Mouse (Mus musculus) G1E (cell line): Measurements from ENCODE around the gene Pcbp2. TPM values are rescaled to one million over a fixed set of nuclear protein-coding genes. Genes with fewer than 3 reads are reported as not detected.

ENCODE experiments used
- ATAC-seq: 2 replicates; pipeline ENCODE4 v1.8.0; 2016; ENCODE audit warnings: mild to moderate bottlenecking; ENCODE audit not compliant: insufficient number of reproducible peaks, poor library complexity, low FRiP score, severe bottlenecking; ENCODE audit errors: extremely low read depth
- DNase-seq: peaks from one replicate; pipeline ENCODE4 v3.0.0; 2012; ENCODE audit warnings: low spot score
- H3K27me3 ChIP-seq: 2 replicates; pipeline ENCODE4 v1.6.1; 2012; ENCODE audit warnings: mild to moderate bottlenecking, low read length, inconsistent platforms; ENCODE audit not compliant: insufficient read depth
- H3K36me3 ChIP-seq: replicated peaks from 2 replicates; pipeline ENCODE3; 2012; ENCODE audit warnings: mild to moderate bottlenecking, inconsistent platforms
- H3K4me1 ChIP-seq: 2 replicates; pipeline ENCODE4 v1.6.1; 2012; ENCODE audit warnings: low read depth, low read length, inconsistent platforms, mixed read lengths; ENCODE audit not compliant: insufficient read depth
- H3K4me3 ChIP-seq: 2 replicates; pipeline ENCODE4 v1.5.1; 2012; ENCODE audit warnings: low read depth, mild to moderate bottlenecking, inconsistent platforms, low read length, moderate library complexity, mixed read lengths
- H3K9me3 ChIP-seq: replicated peaks from 2 replicates; pipeline ENCODE4 v1.6.1; 2012; ENCODE audit warnings: inconsistent platforms
- CTCF ChIP-seq: IDR thresholded peaks from 2 replicates; pipeline ENCODE4 v1.5.1; 2012; ENCODE audit warnings: low read depth, low read length, inconsistent platforms, mixed read lengths
- GATA1 ChIP-seq: IDR thresholded peaks from 2 replicates; pipeline ENCODE4 v1.6.1; 2012; ENCODE audit warnings: borderline replicate concordance, low read length, inconsistent platforms, mixed read lengths
- GATA2 ChIP-seq: IDR thresholded peaks from 2 replicates; pipeline ENCODE4 v1.6.1; 2012; ENCODE audit warnings: low read depth, low read length, inconsistent platforms, borderline replicate concordance
- POLR2AphosphoS5 ChIP-seq: IDR thresholded peaks from 2 replicates; pipeline ENCODE4 v1.6.1; 2012; ENCODE audit warnings: low read depth, low read length, inconsistent platforms; ENCODE audit not compliant: insufficient replicate concordance
- TAL1 ChIP-seq: conservative IDR thresholded peaks from 2 replicates; pipeline ENCODE4 v1.6.1; 2012; ENCODE audit warnings: low read depth, low read length, inconsistent platforms, mixed read lengths
- polyA plus RNA-seq: library from polyadenylated mRNA; stranded (reverse); fragments of >175 nt; gene quantifications from 2 replicates; pipeline ENCODE4 v1.2.3, GENCODE M21; 2012
- total RNA-seq, 2 experiments: library from RNA; stranded (forward) in 1 of 2; stranded (reverse) in 1 of 2; fragments of 200-1000 nt in 1 of 2; fragments of >200 nt in 1 of 2; fragmentation: Nextera tagmentation in 1 of 2; gene quantifications; 2 replicates each; pipeline ENCODE4 v1.2.3; 2014 to 2017

Gene Pcbp2
- total and polyA plus RNA-seq, 3 experiments = 202 to 1,640 (median 876) TPM

GRCm38 (mm10) chr15:102460409-102460808 is 9.9 kb upstream of the Pcbp2 start:
- peaks cover 54% of the 10 kb centered on the region for H3K4me1 ChIP-seq
- ATAC-seq (no peak), DNase-seq (no peak)
- no peaks in the 10 kb centered on the region for H3K27me3 ChIP-seq
- TF ChIP-seq GATA1 = no peak
- no peak for TF ChIP-seq GATA2
- no peak for TF ChIP-seq CTCF
- no peak for TF ChIP-seq TAL1
- no peak for TF ChIP-seq POLR2AphosphoS5
- peaks cover 44% of the 10 kb centered on the region for H3K36me3 ChIP-seq
- no peaks in the 10 kb centered on the region for H3K9me3 ChIP-seq
- peak overlapping the region; percentile 73 for H3K4me3 ChIP-seq

GRCm38 (mm10) chr15:102460971-102461370 is 9.4 kb upstream of the Pcbp2 start:
- no peaks in the 10 kb centered on the region for H3K9me3 ChIP-seq
- TF ChIP-seq TAL1 (no peak), POLR2AphosphoS5 (no peak), GATA1 (no peak), GATA2 (no peak), CTCF (no peak)
- H3K4me1 ChIP-seq = peaks cover 52% of the 10 kb centered on the region
- peaks cover 49% of the 10 kb centered on the region for H3K36me3 ChIP-seq
- DNase-seq = no peak
- H3K4me3 ChIP-seq = peak overlapping the region; percentile 73; the same call in 1 of the 2 replicates
- ATAC-seq = no peak
- no peaks in the 10 kb centered on the region for H3K27me3 ChIP-seq

DNA sequence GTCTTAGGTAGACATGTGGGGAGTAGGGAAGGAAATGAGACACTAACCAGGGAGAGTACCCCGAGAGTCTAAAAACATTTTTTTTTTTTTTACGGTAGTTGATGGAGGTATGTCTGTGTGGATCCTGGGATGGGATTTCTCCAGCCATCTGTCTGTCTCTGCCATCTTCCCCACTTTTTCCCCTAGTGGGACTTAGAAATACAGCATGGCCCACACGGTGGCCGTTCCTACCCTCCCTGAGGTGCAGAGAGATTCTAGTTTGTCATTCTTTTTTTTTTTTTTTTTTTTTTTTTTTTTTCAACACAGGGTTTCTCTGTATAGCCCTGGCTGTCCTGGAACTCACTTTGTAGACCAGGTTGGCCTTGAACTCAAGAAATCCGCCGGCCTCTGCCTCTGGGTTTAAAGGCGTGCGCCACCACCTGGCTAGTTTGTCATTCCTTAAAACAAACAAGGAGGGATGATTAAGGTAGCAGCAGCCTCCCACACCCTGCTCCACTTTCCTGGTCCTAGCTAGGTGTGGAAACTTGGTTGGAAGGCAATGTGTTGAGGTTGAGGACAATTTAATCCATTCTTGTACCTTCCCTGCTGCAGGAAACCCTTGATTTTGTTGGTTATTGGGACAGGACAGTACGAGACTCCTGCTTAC is 8.8 kb upstream of the Pcbp2 start:
- ATAC-seq (no peak), DNase-seq (no peak)
- TF ChIP-seq CTCF (no peak), GATA1 (no peak), GATA2 (no peak), TAL1 (no peak)
- H3K27me3 ChIP-seq = no peaks in the 10 kb centered on the region
- H3K4me3 ChIP-seq = no peak overlapping the region; the same call in 1 of the 2 replicates
- peaks cover 54% of the 10 kb centered on the region for H3K36me3 ChIP-seq
- peaks cover 49% of the 10 kb centered on the region for H3K4me1 ChIP-seq
- H3K9me3 ChIP-seq = no peaks in the 10 kb centered on the region

GRCm38 (mm10) chr15:102463666-102464065 is 6.7 kb upstream of the Pcbp2 start:
- H3K9me3 ChIP-seq = peaks cover 3% of the 10 kb centered on the region; the same call in 1 of the 2 replicates
- DNase-seq (no peak), ATAC-seq (no peak)
- H3K36me3 ChIP-seq = peaks cover 71% of the 10 kb centered on the region
- H3K4me1 ChIP-seq = peaks cover 33% of the 10 kb centered on the region
- H3K27me3 ChIP-seq = no peaks in the 10 kb centered on the region
- TF ChIP-seq POLR2AphosphoS5 (no peak), CTCF (0 out of 2 replicates have a peak, but pooled peaks have one; percentile 33)
- no peak overlapping the region for H3K4me3 ChIP-seq

- Histone ChIP-seq H3K4me1 (peaks cover 18% of the 10 kb centered on the region), H3K27me3 (no peaks in the 10 kb centered on the region), H3K4me3 (no peak overlapping the region), H3K36me3 (peaks cover 56% of the 10 kb centered on the region), H3K9me3 (peaks cover 6% of the 10 kb centered on the region; the same call in 1 of the 2 replicates)
- no peak for DNase-seq
- no peak for ATAC-seq
- TF ChIP-seq GATA2 (no peak), GATA1 (no peak), POLR2AphosphoS5 (no peak), TAL1 (no peak), CTCF (no peak)
Measured at GRCm38 (mm10) chr15:102468675-102469370, 1.5 kb upstream of the Pcbp2 start.

- DNase-seq = peak; percentile 72
- peaks cover 60% of the 10 kb centered on the region for H3K36me3 ChIP-seq
- H3K4me1 ChIP-seq = peaks cover 18% of the 10 kb centered on the region
- peak overlapping the region; percentile 82 for H3K4me3 ChIP-seq
- no peak for ATAC-seq
- peaks cover 6% of the 10 kb centered on the region; the same call in 1 of the 2 replicates for H3K9me3 ChIP-seq
- no peak for TF ChIP-seq TAL1
- TF ChIP-seq POLR2AphosphoS5 = no peak
- no peak for TF ChIP-seq GATA2
- no peak for TF ChIP-seq CTCF
- no peak for TF ChIP-seq GATA1
- H3K27me3 ChIP-seq = no peaks in the 10 kb centered on the region
Measured at GRCm38 (mm10) chr15:102470605-102471294, 411 bp downstream of the Pcbp2 start.
